Mouse (Mus musculus): ENCODE data around the gene Crabp2. TPM values are rescaled to one million over a fixed set of nuclear protein-coding genes. Genes with fewer than 3 reads are reported as not detected.

Crabp2 gene
- total RNA-seq, 2 experiments from 2014 or later: 0.42 TPM; not detected in 1

DNA sequence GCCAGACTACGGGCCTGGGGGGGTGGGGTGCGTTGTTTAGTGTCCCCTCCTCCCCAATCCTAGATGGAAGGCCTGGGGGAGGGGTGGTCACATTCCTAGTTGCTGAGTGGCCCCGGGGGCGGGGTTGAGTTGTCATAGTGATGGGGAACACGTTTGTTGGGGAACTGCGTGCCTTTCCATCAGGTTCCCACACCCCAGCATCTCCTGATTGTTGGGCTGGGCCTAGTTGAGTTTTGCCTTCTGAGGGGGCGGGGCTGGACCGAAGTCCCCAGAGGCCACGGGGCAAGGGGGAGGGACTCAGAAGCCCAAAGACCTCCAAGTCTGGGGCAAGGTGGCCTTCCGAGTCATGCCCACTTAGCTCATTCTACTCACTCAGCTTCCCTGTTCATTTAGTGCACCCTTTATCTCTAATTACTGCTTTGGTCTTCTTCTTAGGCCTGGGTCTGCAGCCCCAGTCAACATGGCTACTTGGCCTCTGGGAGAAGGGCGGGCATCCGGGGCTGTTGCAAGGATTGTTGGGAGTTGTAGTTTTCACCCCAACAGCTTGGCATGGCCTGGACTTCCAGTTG, 37.8 kb upstream of the Crabp2 start:
- Histone ChIP-seq H3K4me3 (peak overlapping the region; percentile 79), H3K27ac (peak overlapping the region; percentile 100)
- TF ChIP-seq CTCF (IDR thresholded peaks at IDR 0.05): no peak
- intact Hi-C loops (cut with DNase I): no loop called here
- peak; percentile 85 for DNase-seq

DNA sequence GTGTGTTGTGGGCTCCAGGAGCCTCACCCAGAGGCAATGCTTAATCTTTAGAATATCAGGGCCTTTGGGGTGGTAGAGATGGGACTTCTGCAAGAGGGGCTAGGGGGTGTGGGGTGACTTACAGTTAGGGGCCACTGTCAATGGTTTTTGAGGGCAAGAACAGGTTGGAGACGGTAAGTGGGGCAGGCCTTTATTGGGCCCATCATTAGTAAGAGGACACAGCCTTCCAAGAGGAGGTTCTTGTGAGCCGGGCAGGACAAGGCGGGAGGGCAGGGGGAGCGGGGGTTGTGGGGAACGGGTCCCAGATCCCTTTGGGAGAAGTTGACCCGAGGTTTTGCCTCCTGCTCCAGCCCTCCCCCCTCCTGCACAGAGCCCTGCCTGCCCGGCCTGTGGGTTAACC, 35.0 kb upstream of the Crabp2 start:
- no peak for TF ChIP-seq CTCF (IDR thresholded peaks at IDR 0.05)
- Histone ChIP-seq H3K4me3 (no peak overlapping the region), H3K27ac (no peak overlapping the region)
- DNase-seq: no peak
- intact Hi-C loops (cut with DNase I): no loop called here

DNA sequence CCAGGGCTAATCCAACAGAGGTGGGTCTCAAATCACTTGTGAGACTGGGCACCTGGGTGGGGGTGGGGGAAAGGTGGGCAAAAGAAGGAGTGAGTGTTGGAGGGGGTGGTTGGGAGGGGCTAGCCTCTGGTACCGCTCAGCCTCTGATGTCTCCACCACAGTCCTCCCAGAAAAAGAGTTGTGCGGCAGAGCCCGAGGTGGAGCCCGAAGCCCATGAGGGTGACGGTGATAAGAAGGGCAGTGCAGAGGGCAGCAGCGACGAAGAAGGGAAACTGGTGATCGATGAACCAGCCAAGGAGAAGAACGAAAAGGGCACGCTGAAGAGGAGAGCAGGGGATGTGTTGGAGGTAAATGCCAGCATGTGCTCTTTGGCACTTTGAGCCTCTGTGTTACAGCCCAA, 34.6 kb upstream of the Crabp2 start:
- intact Hi-C loops (cut with DNase I): no loop called here
- TF ChIP-seq CTCF (IDR thresholded peaks at IDR 0.05): no peak
- no peak for DNase-seq
- no peak overlapping the region for H3K27ac ChIP-seq
- no peak overlapping the region for H3K4me3 ChIP-seq

DNA sequence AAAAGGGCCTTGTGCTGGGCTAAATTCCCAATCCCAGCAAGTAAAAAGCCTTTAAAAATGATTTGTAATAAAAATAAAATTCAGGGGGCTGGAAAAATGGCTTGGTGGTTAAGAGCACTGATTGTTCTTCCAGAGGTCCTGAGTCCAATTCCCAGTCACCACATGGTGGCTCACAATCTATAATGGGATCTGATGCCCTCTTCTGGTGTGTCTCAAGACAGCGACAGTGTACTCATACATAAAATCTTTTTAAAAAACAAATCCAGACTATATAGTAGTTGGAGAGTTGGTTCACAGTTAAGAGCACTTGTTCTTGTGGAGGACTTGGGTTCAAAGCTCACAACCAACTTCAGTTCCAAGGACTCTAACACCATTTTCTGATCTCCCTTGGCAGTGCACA, 31.5 kb upstream of the Crabp2 start:
- intact Hi-C loops (cut with DNase I): no loop called here
- peak; percentile 11; the same call in 1 of the 2 replicates for TF ChIP-seq CTCF (IDR thresholded peaks at IDR 0.05)
- Histone ChIP-seq H3K27ac (no peak overlapping the region), H3K4me3 (no peak overlapping the region)
- DNase-seq: no peak

DNA sequence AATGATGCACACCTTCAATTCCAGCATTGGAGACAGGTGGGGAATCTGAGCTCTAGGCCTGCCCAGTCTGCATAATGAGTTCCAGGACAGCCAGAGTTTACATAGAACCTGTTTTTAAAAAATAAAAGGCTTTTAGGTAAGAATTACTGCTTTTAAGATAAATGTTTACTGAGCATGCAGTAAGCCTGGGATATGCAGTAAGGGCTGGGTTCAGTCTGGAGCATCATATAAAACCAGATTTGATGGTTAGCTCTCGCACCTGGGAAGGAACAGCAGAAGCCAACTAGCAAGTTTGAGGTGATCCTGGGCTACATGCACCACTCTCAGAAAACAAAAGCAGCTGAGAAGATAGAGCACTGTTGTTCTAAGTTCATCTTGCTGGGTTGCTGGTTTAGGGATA, 29.9 kb upstream of the Crabp2 start:
- Histone ChIP-seq H3K27ac (peak overlapping the region; percentile 88; the same call in 1 of the 2 replicates), H3K4me3 (peak overlapping the region; percentile 81; the same call in 1 of the 2 replicates)
- intact Hi-C loops (cut with DNase I): no loop called here
- TF ChIP-seq CTCF (IDR thresholded peaks at IDR 0.05): no peak
- no peak for DNase-seq

DNA sequence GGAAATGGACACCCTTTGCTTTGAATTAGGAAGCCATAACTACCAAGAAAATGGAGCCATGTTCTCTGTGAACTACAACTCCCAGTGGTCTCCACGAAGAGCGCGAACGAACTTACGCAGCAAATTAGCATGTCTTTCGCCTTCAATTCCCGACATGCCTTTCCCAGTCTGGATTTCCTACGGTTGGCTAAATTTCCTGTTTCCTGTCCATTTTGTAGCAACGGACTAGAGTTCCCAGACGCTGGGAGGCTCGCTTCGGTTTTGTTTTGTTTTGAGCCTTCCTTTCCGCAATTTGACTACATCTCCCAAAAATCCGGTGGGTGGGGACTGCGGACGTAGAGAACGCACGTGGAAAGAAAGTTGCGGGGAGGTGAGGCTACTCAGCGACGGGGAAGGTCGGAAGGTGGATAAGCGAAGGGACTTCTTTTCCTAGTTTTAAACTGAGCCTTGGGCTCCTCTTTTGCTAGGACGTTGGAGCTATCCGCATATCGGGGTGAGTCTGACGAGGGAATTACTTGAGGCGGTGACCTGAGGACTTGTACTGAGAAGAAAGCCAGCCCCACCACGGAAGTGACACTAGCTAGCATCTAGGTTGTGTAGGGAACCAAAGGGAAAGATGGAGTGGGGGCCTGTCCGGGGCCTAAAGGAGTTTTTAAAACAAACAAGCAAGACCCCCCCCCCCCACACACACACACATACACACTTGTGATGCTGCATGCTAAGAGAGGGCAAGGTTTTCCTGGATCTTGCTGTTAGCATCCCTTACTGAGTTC, 28.9 kb upstream of the Crabp2 start, which contains the start of gene Mrpl24:
Mrpl24 (plus strand) TSS at position 171 of the 773 bp plus-strand sequence.
- intact Hi-C loops (cut with DNase I): no loop called here
- no peak for TF ChIP-seq CTCF (IDR thresholded peaks at IDR 0.05)
- Histone ChIP-seq H3K4me3 (peak within 1 kb of the TSS; percentile 81), H3K27ac (peak within 1 kb of the TSS; percentile 88)
- peak; percentile 76 for DNase-seq

DNA sequence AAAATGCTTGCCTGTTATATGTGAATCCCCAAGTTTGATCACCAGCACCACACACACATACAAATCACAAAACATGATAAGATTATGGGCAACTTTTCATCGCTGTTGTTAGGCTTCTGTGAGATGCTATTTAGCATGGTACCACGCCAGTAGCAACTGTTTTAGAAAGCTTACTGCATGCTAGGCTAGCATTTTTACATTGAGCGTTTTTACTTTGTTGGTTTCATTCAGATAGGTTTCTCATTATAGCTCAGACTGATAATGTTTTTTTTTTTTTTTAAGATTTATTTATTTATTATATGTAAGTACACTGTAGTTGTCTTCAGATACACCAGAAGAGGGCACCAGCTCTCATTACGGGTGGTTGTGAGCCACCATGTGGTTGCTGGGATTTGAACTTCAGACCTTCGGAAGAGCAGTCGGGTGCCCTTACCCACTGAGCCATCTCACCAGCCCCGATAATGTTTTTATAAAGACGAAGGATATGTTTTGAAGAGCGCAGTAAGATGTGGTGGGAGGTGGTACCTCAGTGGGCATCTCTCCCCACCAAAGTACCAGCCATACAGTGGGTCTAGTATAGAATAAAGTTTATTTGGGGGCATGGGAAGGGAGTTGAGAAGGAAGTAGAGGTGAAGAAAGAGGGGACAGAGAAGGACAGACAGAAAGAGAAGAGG, 28.1 kb upstream of the Crabp2 start:
- DNase-seq: no peak
- intact Hi-C loops (cut with DNase I): no loop called here
- peak overlapping the region; percentile 81 for H3K4me3 ChIP-seq
- peak overlapping the region; percentile 88 for H3K27ac ChIP-seq
- peak; percentile 4; the same call in 1 of the 2 replicates for TF ChIP-seq CTCF (IDR thresholded peaks at IDR 0.05)

DNA sequence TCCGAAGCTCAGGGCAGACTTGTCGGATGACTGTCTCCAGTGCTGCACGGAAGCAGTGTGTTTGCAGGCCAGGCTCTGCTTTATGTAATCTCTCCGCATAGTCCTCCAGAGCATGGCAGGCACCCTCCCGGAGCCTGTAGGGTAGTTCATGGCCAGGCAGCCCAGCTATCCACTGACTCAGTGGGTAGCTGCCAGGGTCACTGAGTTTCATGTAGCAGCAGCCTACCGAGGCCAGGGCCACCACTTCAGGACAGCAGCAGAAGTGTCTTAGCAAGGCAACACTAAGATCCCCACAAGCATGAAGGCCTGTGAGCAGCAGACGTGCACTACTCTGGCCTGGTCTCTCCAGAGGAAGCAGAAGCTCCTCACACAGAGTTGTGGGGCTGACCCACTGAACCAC, 23.5 kb upstream of the Crabp2 start:
- H3K27ac ChIP-seq: no peak overlapping the region
- intact Hi-C loops (cut with DNase I): no loop called here
- no peak for DNase-seq
- H3K4me3 ChIP-seq: no peak overlapping the region
- TF ChIP-seq CTCF (IDR thresholded peaks at IDR 0.05): no peak

DNA sequence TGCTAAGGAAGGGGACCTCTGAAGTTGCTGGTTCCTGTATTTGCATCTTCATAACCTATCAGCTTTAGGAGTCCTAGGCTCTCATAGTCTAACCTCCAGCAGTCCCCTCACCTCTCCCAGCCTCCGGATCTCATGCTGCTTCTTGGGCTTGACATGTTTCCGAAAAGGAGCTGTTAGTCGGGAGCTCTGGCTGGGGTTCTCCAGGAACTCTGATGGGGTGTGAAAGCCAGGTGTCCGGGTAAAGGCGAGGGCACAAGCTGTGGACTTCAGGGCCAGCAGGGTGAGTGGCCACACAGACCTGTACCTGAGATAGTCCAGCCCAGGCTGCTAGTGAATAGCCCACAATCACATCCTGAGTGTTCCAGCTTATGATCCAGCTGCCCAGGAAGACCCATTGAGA, 21.0 kb upstream of the Crabp2 start:
- intact Hi-C loops (cut with DNase I): no loop called here
- H3K4me3 ChIP-seq: no peak overlapping the region
- no peak overlapping the region for H3K27ac ChIP-seq
- no peak for TF ChIP-seq CTCF (IDR thresholded peaks at IDR 0.05)
- DNase-seq: no peak

DNA sequence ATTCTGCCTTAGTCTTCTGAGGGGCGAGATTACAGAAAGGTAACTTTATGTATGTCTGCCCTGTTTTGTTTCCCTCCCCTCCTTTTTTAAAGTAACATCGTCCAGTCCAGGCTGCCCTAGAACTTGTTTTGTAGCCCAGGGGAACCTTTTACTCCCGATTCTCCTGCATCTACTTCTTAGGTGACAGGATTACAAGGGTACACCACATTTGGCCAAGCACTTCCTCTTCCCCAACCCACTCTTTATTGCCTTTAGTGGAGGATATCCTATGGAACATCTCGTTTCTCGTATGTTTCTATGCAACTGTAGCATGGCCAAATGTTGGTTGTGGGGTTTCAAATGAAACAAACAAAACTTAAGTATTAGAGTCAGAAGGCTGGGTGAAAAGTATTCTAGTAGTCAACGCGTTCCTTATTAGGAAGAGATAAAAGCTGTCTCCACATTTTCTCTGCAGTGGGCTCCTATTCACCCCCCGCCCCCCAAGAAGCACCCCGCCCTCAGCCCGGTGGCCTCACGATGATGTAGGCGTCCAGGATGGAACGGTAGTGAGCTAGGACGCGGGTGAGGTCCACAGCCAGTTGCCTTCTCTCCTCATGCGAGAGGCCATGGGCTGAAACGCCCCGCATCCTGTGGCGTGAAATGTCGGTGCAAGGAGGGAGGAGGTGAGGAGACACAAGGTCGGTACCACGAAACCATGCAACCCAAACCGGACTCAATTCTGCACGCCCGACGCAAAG, 19.0 kb upstream of the Crabp2 start:
- intact Hi-C loops (cut with DNase I): loop anchor here (1.0 to 5.0 kb wide), 3 partner anchors 23 to 43 kb away; partner anchors contain the start of genes Hdgf, Nes and Prcc
- TF ChIP-seq CTCF (IDR thresholded peaks at IDR 0.05): no peak
- Histone ChIP-seq H3K4me3 (peak overlapping the region; percentile 100), H3K27ac (peak overlapping the region; percentile 94)
- DNase-seq: no peak

DNA sequence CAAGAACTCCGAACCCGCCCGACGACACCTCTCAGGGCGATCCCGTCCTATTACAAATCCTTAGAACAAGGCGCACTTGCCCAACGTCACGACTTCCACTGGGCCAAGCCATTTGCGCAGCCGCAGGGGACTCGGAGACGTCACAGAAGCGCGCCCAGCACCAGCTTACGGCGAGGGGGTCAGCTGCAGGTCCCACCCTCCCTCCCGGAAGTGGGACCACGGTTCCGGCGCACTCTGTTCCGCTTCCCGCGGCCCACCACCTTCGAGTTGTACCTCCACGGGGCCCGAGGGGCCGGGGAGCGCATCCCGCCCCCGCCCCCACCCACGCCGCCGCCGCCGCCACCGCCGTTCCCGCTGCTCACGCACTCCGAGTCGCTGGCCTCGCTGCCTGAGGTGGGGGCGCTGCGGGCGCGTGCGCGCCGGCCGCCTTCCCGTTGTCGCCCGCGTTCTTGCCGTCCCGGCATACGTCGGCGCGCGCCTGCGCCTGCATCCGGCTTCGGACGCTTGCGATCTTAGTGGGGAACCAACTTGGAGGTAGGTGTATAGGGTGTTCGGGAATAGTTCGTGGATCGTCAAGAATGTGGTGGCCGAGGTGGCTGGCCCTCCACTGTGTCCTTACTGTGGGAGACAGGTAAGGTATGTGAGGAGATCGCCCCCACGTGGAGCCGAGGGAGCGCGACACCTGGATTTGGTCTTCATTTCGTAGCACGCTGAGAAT, 18.2 kb upstream of the Crabp2 start, which contains the start of the genes Isg20l2 and Rrnad1:
Isg20l2 (plus strand) TSS at position 237 of the 718 bp plus-strand sequence.
Rrnad1 (minus strand) TSS at position 640 of the 718 bp plus-strand sequence.
- peak; percentile 98 for DNase-seq
- Histone ChIP-seq H3K27ac (peak within 1 kb of the TSS; percentile 94), H3K4me3 (peak within 1 kb of the TSS; percentile 100)
- TF ChIP-seq CTCF (IDR thresholded peaks at IDR 0.05): peak; percentile 72
- intact Hi-C loops (cut with DNase I): loop anchor here (1.0 to 5.0 kb wide), 3 partner anchors 24 to 43 kb away; partner anchors contain the start of genes Hdgf, Nes and Prcc

Data from gastrocnemius, adult 2 months (tissue).